ENCODE assay signal across 18 mouse cellular contexts in the genomic region with DNA sequence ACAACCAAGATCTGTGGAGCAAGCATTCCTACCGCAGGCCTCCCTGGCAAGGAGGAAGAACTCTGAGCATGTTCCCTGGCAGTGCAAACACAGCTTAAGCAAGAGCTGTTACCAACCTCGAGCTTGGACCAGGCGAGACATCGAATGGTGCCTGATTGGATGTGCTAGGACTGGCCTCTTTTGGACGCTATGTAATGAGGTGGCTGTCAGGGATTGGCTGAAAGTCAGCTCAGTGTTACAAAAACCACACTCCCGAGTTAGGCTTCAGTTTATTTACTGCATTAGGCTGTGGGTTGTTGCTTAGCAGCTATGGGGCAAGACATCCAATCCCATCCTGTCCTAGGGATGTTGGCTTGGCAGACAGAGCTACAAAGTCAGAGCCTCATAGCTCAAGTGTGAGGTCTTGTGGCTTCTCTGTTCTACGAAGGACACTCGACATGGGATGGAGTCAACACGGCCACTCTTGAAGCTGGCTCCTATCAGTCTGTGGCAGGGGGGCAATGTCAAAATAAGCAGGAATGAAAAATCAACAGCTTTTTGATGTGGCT.
DNase-seq lines count a peak whose midpoint lies in the region; ATAC-seq lines count a peak whose summit lies in the region.
"Had no signal": no experiment of that assay in that cellular context is flagged by ENCODE, and none has a peak within 500 bp of the region (broad histone marks: within the 10 kb centered on the region; RNA-seq: fewer than 3 reads in every experiment).

No protein-coding gene starts in this region.

- H3K9ac ChIP-seq in embryonic facial prominence, embryonic 14.5 days (ENCODE audit: low read depth, low read length) = no peak overlapping the region

- H3K4me2 ChIP-seq in embryonic facial prominence, embryonic 14.5 days (ENCODE audit: low read depth, low read length) = no peak overlapping the region

- ATAC-seq in embryonic facial prominence, embryonic 14.5 days (ENCODE audit: low read depth) = peak; percentile 44

- no peaks in the 10 kb centered on the region for H3K27me3 ChIP-seq in embryonic facial prominence, embryonic 14.5 days (replicated peaks; ENCODE audit: control insufficient read depth, insufficient read depth, low read length)

- 83% methylated on average over 9 of the region's 9 CpGs for WGBS in embryonic facial prominence, embryonic 14.5 days

- peaks cover 8% of the 10 kb centered on the region; the same call in 1 of the 2 replicates for H3K4me1 ChIP-seq in embryonic facial prominence, embryonic 14.5 days (ENCODE audit: control insufficient read depth, insufficient read depth, low read length)

- DNase-seq in adrenal gland, postnatal 14 days = peak; percentile 40
- no peak for DNase-seq in adrenal gland, postnatal 10 days
- peak; percentile 40 for DNase-seq in CD4-positive helper T cell, adult 2 months (ENCODE audit: low read depth, low spot score)
- DNase-seq in embryonic facial prominence, embryonic 14.5 days (ENCODE audit: low spot score) = peak; percentile 64
- DNase-seq in naive thymus-derived CD4-positive, alpha-beta T cell, adult 2 months (ENCODE audit: low read depth) = peak; percentile 49
- DNase-seq in kidney, adult 9 months = no peak
- no peak for DNase-seq in liver
- DNase-seq in adrenal gland, adult 18-20 months (ENCODE audit: low spot score in 2 of 2) = no peak
- DNase-seq: adrenal gland, postnatal 25 days; cerebellum, adult 11 months; cerebellum, postnatal 10 days; gastrocnemius, postnatal 10 days; kidney, adult 18-20 months; kidney, postnatal 10 days; layer of hippocampus, postnatal 36 days; midbrain, embryonic 14.5 days; right cerebral cortex, postnatal 25 days; thymus, postnatal 36 days had no signal

- no peaks in the 10 kb centered on the region for H3K9me3 ChIP-seq in embryonic facial prominence, embryonic 14.5 days (ENCODE audit: control insufficient read depth, low read length)

- H3K4me3 ChIP-seq in embryonic facial prominence, embryonic 14.5 days (ENCODE audit: low read depth, low read length) = no peak overlapping the region

- no peaks in the 10 kb centered on the region for H3K36me3 ChIP-seq in embryonic facial prominence, embryonic 14.5 days (ENCODE audit: control insufficient read depth, insufficient read depth, low read length)

- peak overlapping the region; percentile 65 for H3K27ac ChIP-seq in embryonic facial prominence, embryonic 14.5 days (replicated peaks; ENCODE audit: low read depth, low read length)

Comparison
In these comparisons a context has a peak if more than half of its experiments do, and no peak if none do; other contexts are left out.
1. DNase-seq: peak in adrenal gland, postnatal 14 days (single experiment), CD4-positive helper T cell, adult 2 months (single experiment), embryonic facial prominence, embryonic 14.5 days (single experiment) and naive thymus-derived CD4-positive, alpha-beta T cell, adult 2 months (single experiment); none in adrenal gland, postnatal 10 days (single experiment), kidney, adult 9 months (single experiment), liver (single experiment) and adrenal gland, adult 18-20 months (0 of 2).